Mouse (Mus musculus) embryo, embryonic 10 days (tissue): ENCODE measurements at regions not wholly inside any gene's neighbourhood (a gene's known extent, or its start where the extent isn't known, plus 50 kb on each side); places are given as distances from the start of the nearest gene placed in this dataset.

ENCODE experiments used
- DNase-seq: peaks from one replicate; pipeline ENCODE4 v3.0.0-alpha.2; 2015; ENCODE audit warnings: low spot score

DNA sequence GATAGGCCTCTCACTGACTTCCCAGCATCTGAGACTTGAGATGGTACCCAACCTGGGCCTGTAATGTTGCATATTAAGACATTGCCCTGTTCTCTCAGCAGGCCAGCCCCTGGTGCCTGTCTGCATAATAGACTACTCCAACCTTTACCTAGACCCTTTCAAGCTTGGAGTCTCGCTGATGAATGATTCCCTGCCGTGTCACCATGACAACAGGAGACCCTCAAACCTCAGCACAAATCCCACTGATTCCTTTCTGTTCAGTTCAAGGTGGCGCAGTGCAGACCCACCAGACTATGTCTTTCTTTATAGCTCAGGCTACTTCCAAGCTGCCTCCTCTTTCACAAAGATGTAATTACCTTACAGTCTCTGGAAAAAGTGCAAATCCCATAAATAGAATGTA is 172.0 kb downstream of the Dcdc2c start:
- no peak for DNase-seq

DNA sequence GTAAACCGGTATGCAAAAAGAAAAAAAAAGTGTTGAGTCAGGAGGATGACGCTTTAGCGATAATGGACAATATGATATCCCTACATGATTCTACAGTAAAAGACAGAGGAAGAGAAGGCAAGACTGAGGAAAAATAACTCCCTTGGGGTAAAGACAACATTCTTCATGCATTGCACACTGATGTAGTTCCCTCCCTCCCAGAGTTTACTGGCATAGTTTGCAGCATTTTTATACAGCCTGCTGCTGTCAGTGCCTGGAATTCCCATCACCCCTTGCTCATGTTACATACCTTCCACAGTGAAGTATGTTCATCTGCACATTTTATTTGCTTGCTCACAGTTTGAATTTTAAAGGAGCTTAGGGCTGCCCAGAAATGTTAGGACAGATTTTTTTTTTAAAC is 174.2 kb downstream of the Dcdc2c start:
- no peak for DNase-seq

- DNase-seq = no peak
Measured at GRCm38 (mm10) chr12:28377373-28377772, 174.8 kb downstream of the Dcdc2c start.

- no peak for DNase-seq
Measured at GRCm38 (mm10) chr12:28376770-28377169, 175.4 kb downstream of the Dcdc2c start.

- no peak for DNase-seq
Measured at GRCm38 (mm10) chr12:28365304-28365703, 186.9 kb downstream of the Dcdc2c start.

- DNase-seq = peak; percentile 28
Measured at GRCm38 (mm10) chr12:28358737-28359333, 193.4 kb downstream of the Dcdc2c start.

GRCm38 (mm10) chr12:28357764-28358163 is 194.4 kb downstream of the Dcdc2c start:
- DNase-seq = no peak

DNA sequence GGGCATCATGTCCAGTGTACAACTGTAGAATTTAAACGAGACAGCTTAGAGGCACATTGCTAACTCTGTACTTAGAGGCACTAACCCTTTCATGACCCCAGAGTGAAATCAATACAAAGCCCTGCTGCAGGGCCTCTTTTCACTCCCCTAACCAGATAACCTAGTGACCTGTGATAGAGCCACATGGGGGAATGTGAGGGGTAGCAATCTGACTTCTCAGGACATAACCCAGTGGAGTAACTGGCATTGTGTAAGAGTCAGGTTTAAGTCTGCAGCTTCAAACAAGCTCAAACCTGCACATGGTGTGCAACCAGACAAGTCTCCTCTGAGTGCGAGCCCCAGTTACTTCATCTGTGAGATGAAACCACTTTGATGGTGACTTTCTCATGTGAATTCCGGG is 199.1 kb downstream of the Dcdc2c start:
- DNase-seq = no peak

- DNase-seq = no peak
Measured at GRCm38 (mm10) chr12:28352571-28352970, 199.6 kb downstream of the Dcdc2c start.

DNA sequence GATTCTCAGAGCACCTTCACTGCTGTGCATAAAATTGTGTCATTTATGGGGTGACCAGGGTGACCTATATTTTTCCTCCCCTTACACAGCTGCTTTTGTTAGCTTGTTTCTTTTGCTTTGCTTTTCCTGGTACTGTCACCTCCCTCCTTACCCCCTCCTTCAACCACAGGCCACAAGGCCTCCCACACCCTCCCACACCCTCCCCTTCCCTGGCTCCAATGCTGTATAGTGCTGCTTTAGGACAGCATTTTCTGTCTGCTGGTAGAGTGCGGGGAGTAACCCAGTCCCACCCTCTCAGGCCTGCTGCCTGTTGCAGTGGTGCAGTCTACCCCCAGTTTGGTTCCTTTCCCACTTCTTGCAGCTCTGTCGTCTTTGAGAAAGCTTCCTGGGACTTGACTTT is 209.5 kb downstream of the Dcdc2c start:
- DNase-seq = no peak

DNA sequence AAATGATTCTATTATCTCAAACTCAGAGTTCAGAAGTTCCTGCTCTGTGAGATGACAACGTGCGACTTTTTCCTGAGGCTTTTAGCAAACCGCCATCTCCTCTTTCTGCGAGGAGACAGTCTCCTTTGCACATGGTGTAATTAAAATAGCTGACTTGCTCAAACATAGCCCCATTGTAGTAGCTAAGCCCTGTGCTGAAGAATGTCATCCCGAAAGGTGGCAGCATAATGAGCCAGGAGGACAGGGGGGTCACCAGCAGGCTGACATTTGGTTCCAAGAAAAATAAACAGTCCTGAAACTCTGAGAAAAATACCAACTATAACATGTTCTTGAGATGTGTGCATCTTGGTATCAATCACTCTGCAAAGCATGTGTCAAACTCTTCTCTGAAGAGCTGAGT is 219.6 kb downstream of the Dcdc2c start:
- DNase-seq = peak; percentile 55

DNA sequence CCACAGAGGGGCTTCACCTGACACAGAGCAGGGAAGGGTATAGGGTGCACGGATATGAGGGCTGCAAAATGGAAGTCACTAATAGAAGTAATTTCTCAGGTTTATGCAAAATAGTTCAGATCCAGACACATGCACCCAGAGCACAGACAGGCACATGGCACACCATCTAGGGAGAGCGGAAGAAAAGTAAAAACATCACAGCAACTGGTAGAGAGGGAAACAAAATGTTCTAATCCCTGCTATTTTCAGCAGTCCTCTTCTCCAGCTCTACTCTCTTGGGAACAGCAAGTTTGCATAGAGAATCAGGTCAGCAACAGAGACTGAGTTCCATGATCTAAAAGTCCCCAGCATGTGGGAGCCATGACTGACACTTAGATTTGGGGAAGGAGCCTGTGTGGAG is 220.4 kb downstream of the Dcdc2c start:
- no peak for DNase-seq

GRCm38 (mm10) chr12:28323659-28324058 is 228.5 kb downstream of the Dcdc2c start:
- DNase-seq = peak; percentile 54

DNA sequence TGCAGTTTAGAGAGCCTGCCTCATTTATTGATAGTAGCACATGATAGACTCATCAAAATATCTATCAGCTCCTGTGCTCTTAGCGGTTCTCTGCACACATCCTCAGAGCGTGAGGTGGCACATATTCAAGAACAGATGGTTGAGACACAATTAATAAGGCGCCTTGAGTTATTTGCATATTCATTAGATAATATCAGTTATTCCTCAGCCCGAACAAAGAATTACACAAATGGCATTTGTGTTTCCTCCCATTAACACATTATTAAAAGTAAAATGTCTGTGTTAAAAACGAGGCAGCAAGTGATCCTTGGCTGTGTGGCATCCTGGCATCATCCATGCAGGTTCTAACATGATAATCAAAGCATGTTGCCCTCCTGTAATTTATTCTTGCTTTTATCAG is 243.0 kb downstream of the Dcdc2c start:
- DNase-seq = no peak

DNA sequence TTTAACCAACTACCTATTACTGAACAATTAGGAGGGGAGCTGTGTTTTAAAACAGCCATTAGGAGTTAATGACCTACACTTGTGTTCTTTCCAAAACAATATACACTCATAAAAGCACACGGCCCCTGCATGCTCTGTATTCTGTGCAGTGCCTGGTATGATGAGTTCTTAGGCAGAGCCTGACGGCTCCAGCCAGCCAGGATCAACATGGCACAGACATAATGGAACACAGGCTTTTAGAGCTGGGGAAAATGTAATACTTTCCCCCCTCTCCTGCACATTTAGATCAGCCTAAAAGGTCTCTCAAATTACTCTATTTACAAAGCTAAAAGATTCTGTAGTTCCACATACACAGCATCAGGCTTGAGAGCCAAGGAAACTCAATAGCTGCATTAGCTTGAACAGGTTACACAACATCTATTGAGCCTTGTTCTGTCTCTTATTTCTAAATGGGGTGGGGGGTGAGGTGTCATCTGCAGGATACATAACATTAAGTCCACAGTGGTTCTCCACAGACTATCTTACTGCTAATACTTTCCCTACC is 250.1 kb downstream of the Dcdc2c start:
- no peak for DNase-seq

DNA sequence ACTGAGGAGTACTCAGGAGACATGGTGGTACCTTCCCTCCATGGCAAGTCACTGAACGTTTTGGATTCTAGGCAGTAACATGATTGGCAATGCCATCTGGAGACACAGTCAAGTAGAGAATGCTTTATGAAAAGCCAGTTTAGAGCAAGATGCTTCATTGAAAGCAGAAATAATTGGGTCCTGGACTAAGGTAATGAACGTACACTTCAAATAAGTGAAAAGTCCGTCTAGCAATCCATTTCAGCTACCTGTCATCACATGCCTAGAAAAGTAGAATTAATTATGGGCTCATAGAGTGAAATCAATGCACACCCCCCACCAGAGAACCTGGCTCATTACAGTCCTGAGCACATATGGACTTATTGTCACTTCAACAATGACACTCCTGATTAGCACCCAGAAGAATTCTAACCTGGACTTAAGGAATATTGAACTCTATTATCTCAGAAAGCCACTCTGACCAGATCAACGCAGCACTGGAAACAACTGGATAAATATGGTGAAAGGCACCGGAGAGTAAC is 263.8 kb downstream of the Dcdc2c start:
- DNase-seq = no peak

DNA sequence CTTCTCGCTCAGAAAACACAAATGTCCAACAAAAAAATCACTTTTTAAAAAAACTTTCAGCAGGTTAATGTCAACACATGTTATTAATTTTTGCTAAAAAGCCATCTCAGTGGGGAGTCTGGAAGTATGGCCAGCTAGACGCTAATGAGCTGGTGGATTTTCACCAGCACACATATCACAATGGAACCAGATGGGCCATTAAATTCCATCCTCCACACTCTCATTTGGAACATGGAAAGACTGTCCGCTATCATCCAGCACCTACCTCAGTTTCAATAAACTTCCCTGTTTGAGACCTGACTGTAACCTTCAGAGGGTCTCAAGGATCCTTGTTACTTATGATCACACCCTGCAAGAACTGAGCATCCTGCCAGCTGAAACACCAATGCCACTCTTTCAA is 296.7 kb downstream of the Dcdc2c start:
- DNase-seq = no peak

- DNase-seq = no peak
Measured at GRCm38 (mm10) chr12:28250526-28250925, 301.7 kb downstream of the Dcdc2c start.

GRCm38 (mm10) chr12:28248749-28249148 is 303.4 kb downstream of the Dcdc2c start:
- DNase-seq = peak; percentile 20

DNA sequence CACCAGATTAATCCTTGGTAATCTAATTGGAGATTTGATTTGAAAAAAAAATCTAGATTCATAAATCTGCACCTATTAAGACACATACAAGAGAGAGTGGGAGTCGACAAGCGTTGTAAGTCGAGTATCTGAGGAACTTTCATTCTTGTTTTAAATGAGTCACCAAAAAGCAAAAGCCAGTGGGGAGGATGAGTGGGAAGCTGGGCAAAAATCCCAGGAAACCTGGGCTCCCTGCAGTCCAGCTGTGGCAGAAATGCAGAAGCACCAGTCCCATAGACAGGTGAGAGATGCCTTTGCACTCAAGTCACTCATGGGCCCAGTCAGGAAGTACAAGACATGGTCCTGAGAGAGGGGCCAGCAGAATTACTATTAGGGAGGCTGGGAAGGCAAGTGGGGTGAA is 303.9 kb downstream of the Dcdc2c start:
- no peak for DNase-seq

GRCm38 (mm10) chr12:28238016-28238415 is 314.2 kb downstream of the Dcdc2c start:
- DNase-seq = no peak

GRCm38 (mm10) chr12:28237041-28237440 is 315.2 kb downstream of the Dcdc2c start:
- peak; percentile 37 for DNase-seq

- no peak for DNase-seq
Measured at GRCm38 (mm10) chr12:28202847-28203246, 349.4 kb downstream of the Dcdc2c start.

GRCm38 (mm10) chr12:28186695-28187094 is 365.5 kb downstream of the Dcdc2c start:
- no peak for DNase-seq
